Mouse (Mus musculus) gonadal fat pad, adult 2 months (tissue): ENCODE data around the gene 4931417E11Rik. TPM values are rescaled to one million over a fixed set of nuclear protein-coding genes. Genes with fewer than 3 reads are reported as not detected.

Experiments
- DNase-seq: peaks from one replicate; pipeline ENCODE4 v3.0.0-alpha.2; 2012; ENCODE audit warnings: low read depth
- polyA plus RNA-seq: library from polyadenylated mRNA; depleted of rRNA; stranded (reverse); fragments of >200 nt; gene quantifications from 2 replicates; pipeline ENCODE4 v1.2.3, GENCODE M21; 2012; rRNA removed

4931417E11Rik gene
- polyA plus RNA-seq = 0.42 TPM in 1 of 2 replicates, not detected in the other

- no peak for DNase-seq
These were observed at the start of gene 4931417E11Rik for GRCm38 (mm10) chr6:73469567-73469966. 4931417E11Rik (minus strand) TSS chr6:73469667.

- DNase-seq = no peak
These were observed 48.4 kb upstream of the 4931417E11Rik start for GRCm38 (mm10) chr6:73517818-73518396.

GRCm38 (mm10) chr6:73512907-73513306 is 43.4 kb upstream of the 4931417E11Rik start:
- no peak for DNase-seq

- no peak for DNase-seq
These were observed 30.2 kb upstream of the 4931417E11Rik start for GRCm38 (mm10) chr6:73499631-73500030.

- DNase-seq = no peak
These were observed 27.9 kb upstream of the 4931417E11Rik start for GRCm38 (mm10) chr6:73497321-73497720.

- no peak for DNase-seq
These were observed 21.1 kb upstream of the 4931417E11Rik start for GRCm38 (mm10) chr6:73490524-73490923.

GRCm38 (mm10) chr6:73485616-73486015 is 16.1 kb upstream of the 4931417E11Rik start:
- no peak for DNase-seq

- DNase-seq = no peak
These were observed 3.4 kb downstream of the 4931417E11Rik start for GRCm38 (mm10) chr6:73466084-73466483.

- no peak for DNase-seq
These were observed 6.9 kb downstream of the 4931417E11Rik start for GRCm38 (mm10) chr6:73462543-73462942.

- no peak for DNase-seq
These were observed 35.6 kb downstream of the 4931417E11Rik start for GRCm38 (mm10) chr6:73433912-73434311.

- DNase-seq = no peak
These were observed 40.7 kb downstream of the 4931417E11Rik start for GRCm38 (mm10) chr6:73428618-73429336.

- no peak for DNase-seq
These were observed 42.1 kb downstream of the 4931417E11Rik start for GRCm38 (mm10) chr6:73427273-73427812.

Other genes with a start within 250 kb of the 4931417E11Rik start
- gene Dnah6, start 248.0 kb downstream of the 4931417E11Rik start, polyA plus RNA-seq = 0.45 and 0.48 TPM in 2 replicates
- 106 and 107 TPM in 2 replicates for gene Suclg1, start 221.3 kb downstream of the 4931417E11Rik start, polyA plus RNA-seq